Mouse (Mus musculus): Measurements from ENCODE around the gene Kxd1.

DNA sequence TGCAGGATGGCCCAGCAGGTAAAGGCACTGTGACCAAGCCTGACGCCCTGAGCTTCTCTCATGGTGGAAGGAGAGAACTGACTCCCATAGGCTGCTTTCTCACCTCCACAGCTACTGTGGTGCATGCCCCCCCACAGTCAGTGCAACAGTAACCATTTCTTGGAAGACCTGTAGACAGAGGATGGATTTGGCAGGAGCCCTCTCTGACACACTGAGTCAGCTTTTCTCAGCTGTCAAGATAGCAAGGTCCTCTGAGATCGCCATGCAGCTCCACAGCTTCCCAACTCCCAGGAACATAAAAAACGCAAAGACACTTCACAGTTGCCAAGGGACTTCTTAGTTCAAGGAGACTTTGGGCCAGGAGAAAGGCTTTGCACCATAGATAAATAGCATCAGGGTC is 69.3 kb downstream of the Kxd1 start:
- TF ChIP-seq GATA1 (IDR thresholded peaks at IDR 0.05; ENCODE audit: borderline replicate concordance, low read length) (no peak), FLI1 (IDR thresholded peaks at IDR 0.05; ENCODE audit: low read length) (no peak)

All from megakaryocyte, embryonic 14.5 days (primary cell).